Mouse (Mus musculus) urinary bladder, postnatal 10 days (tissue): Measurements from ENCODE around the gene Ctag2.

Experiments used
- DNase-seq: peaks from one replicate; pipeline ENCODE4 v3.0.0; 2022; ENCODE audit warnings: low spot score

Gene Ctag2

GRCm38 (mm10) chrX:65047344-65047743 lies at the start of gene Ctag2:
TSS of gene Ctag2 (plus strand) at chrX:65047644.
- no peak for DNase-seq
